Mouse (Mus musculus) CH12.LX (cell line): ENCODE measurements around the gene Sema3f. TPM values are rescaled to one million over a fixed set of nuclear protein-coding genes. Genes with fewer than 3 reads are reported as not detected.

Source experiments
- DNase-seq: peaks from one replicate; pipeline ENCODE4 v3.0.0-alpha.2; 2013; ENCODE audit errors: extremely low read depth
- H3K27ac ChIP-seq: 2 replicates; pipeline ENCODE4 v1.5.1; 2012; ENCODE audit warnings: low read depth, mild to moderate bottlenecking, control low read depth, moderate library complexity; ENCODE audit not compliant: insufficient read depth
- H3K27me3 ChIP-seq: replicated peaks from 2 replicates; pipeline ENCODE3; 2012; ENCODE audit warnings: inconsistent platforms
- H3K36me3 ChIP-seq, 2 experiments: replicated peaks in 1 of 2; 2 replicates each; pipeline versions ENCODE3 to v1.6.1; 2012; ENCODE audit warnings: inconsistent platforms in 1 of 2, low read length in 1 of 2, mild to moderate bottlenecking in 1 of 2, mixed read lengths in 1 of 2, moderate library complexity in 1 of 2; ENCODE audit not compliant: control insufficient read depth in 1 of 2, insufficient read depth in 1 of 2
- H3K4me1 ChIP-seq, 2 experiments: 2 replicates each; pipeline ENCODE4 v1.6.1; 2012; ENCODE audit warnings: inconsistent platforms in 1 of 2, moderate library complexity in 1 of 2; ENCODE audit not compliant: insufficient read depth in 2 of 2, control insufficient read depth in 1 of 2
- H3K4me2 ChIP-seq: 2 replicates; pipeline ENCODE4 v1.6.1; 2012; ENCODE audit warnings: low read depth, mild to moderate bottlenecking, control low read depth; ENCODE audit not compliant: poor library complexity, insufficient read depth, severe bottlenecking
- H3K4me3 ChIP-seq, 3 experiments: fragments of 150-350 bp in 1 of 3; sonication (generic) in 1 of 3; replicated peaks in 1 of 3; 2 replicates each; pipeline versions ENCODE3 to v1.5.1; 2011 to 2012; ENCODE audit warnings: low read depth in 2 of 3, low read length in 2 of 3, mild to moderate bottlenecking in 2 of 3, moderate library complexity in 2 of 3, control low read depth in 1 of 3, improper control_type of control experiment in 1 of 3, inconsistent platforms in 1 of 3, mixed read lengths in 1 of 3; ENCODE audit not compliant: poor library complexity in 1 of 3
- H3K79me2 ChIP-seq: replicated peaks from 2 replicates; pipeline ENCODE4 v1.6.1; 2012; ENCODE audit warnings: mild to moderate bottlenecking, moderate library complexity; ENCODE audit not compliant: control insufficient read depth, poor library complexity, insufficient read depth, severe bottlenecking; ENCODE audit errors: extremely low read depth
- H3K9ac ChIP-seq: 2 replicates; pipeline ENCODE4 v1.6.1; 2012; ENCODE audit warnings: low read depth, mild to moderate bottlenecking, control low read depth, moderate library complexity; ENCODE audit not compliant: insufficient read depth
- H3K9me3 ChIP-seq: replicated peaks from 2 replicates; pipeline ENCODE3; 2012; ENCODE audit warnings: low read length, inconsistent platforms, mixed read lengths
- BHLHE40 ChIP-seq: IDR thresholded peaks from 2 replicates; pipeline ENCODE4 v1.6.1; 2011; ENCODE audit warnings: mild to moderate bottlenecking, low read depth, low read length, improper control_type of control experiment
- CHD1 ChIP-seq: IDR thresholded peaks from 2 replicates; pipeline ENCODE4 v1.6.1; 2012; ENCODE audit warnings: low read depth, low read length, improper control_type of control experiment, inconsistent platforms
- CHD2 ChIP-seq: IDR thresholded peaks from 2 replicates; pipeline ENCODE4 v1.6.1; 2011; ENCODE audit warnings: low read length, improper control_type of control experiment
- CTCF ChIP-seq, 2 experiments: IDR thresholded peaks in 1 of 2; conservative IDR thresholded peaks in 1 of 2; 2 replicates each; pipeline ENCODE4 v1.5.1; 2011 to 2012; ENCODE audit warnings: low read depth in 2 of 2, low read length in 2 of 2, improper control_type of control experiment in 1 of 2, inconsistent platforms in 1 of 2, mild to moderate bottlenecking in 1 of 2, moderate library complexity in 1 of 2
- ELF1 ChIP-seq: IDR thresholded peaks from 2 replicates; pipeline ENCODE4 v1.6.1; 2014; ENCODE audit warnings: low read depth, mild to moderate bottlenecking, inconsistent platforms, low read length, improper control_type of control experiment
- ETS1 ChIP-seq: conservative IDR thresholded peaks from 2 replicates; pipeline ENCODE4 v1.6.1; 2012; ENCODE audit warnings: low read depth, mild to moderate bottlenecking, inconsistent platforms, low read length, improper control_type of control experiment, moderate library complexity
- HCFC1 ChIP-seq: IDR thresholded peaks from 2 replicates; pipeline ENCODE4 v1.6.1; 2012; ENCODE audit warnings: low read depth, mild to moderate bottlenecking, inconsistent platforms, low read length, improper control_type of control experiment
- IRF4 ChIP-seq: IDR thresholded peaks from 2 replicates; pipeline ENCODE4 v1.6.1; 2014; ENCODE audit warnings: low read depth, mild to moderate bottlenecking, inconsistent platforms, low read length, improper control_type of control experiment
- JUND ChIP-seq: conservative IDR thresholded peaks from 2 replicates; pipeline ENCODE4 v1.6.1; 2011; ENCODE audit warnings: low read depth, low read length, improper control_type of control experiment
- MAFK ChIP-seq: IDR thresholded peaks from 2 replicates; pipeline ENCODE4 v1.6.1; 2011; ENCODE audit warnings: low read length, improper control_type of control experiment; ENCODE audit not compliant: insufficient replicate concordance
- MAZ ChIP-seq: IDR thresholded peaks from 2 replicates; pipeline ENCODE4 v1.6.1; 2012; ENCODE audit warnings: low read depth, mild to moderate bottlenecking, inconsistent platforms, low read length, improper control_type of control experiment, moderate library complexity
- MEF2A ChIP-seq: IDR thresholded peaks from 2 replicates; pipeline ENCODE4 v1.6.1; 2014; ENCODE audit warnings: low read depth, mild to moderate bottlenecking, inconsistent platforms, low read length, improper control_type of control experiment, borderline replicate concordance
- MXI1 ChIP-seq: IDR thresholded peaks from 2 replicates; pipeline ENCODE4 v1.6.1; 2011; ENCODE audit warnings: mild to moderate bottlenecking, low read depth, low read length, improper control_type of control experiment
- NELFE ChIP-seq: IDR thresholded peaks from 2 replicates; pipeline ENCODE4 v1.6.1; 2011; ENCODE audit warnings: low read depth, low read length, improper control_type of control experiment
- NRF1 ChIP-seq: IDR thresholded peaks from 2 replicates; pipeline ENCODE4 v1.6.1; 2014; ENCODE audit warnings: low read depth, mild to moderate bottlenecking, inconsistent platforms, low read length, improper control_type of control experiment, moderate library complexity
- PAX5 ChIP-seq: IDR thresholded peaks from 2 replicates; pipeline ENCODE4 v1.6.1; 2012; ENCODE audit warnings: low read length, inconsistent platforms, mixed read lengths
- POLR2A ChIP-seq: IDR thresholded peaks from 2 replicates; pipeline ENCODE4 v1.6.1; 2011; ENCODE audit warnings: low read depth, mild to moderate bottlenecking, improper control_type of control experiment, low read length
- POLR2AphosphoS2 ChIP-seq: IDR thresholded peaks from 2 replicates; pipeline ENCODE4 v1.6.1; 2011; ENCODE audit warnings: low read depth, low read length, improper control_type of control experiment
- SIN3A ChIP-seq: IDR thresholded peaks from 2 replicates; pipeline ENCODE4 v1.6.1; 2012; ENCODE audit warnings: low read length, improper control_type of control experiment, inconsistent platforms
- TBP ChIP-seq: conservative IDR thresholded peaks from 2 replicates; pipeline ENCODE4 v1.6.1; 2011; ENCODE audit warnings: low read depth, low read length, improper control_type of control experiment
- TCF12 ChIP-seq: IDR thresholded peaks from 2 replicates; pipeline ENCODE4 v1.6.1; 2014; ENCODE audit warnings: low read depth, mild to moderate bottlenecking, inconsistent platforms, low read length, improper control_type of control experiment
- UBTF ChIP-seq: IDR thresholded peaks from 2 replicates; pipeline ENCODE4 v1.6.1; 2012; ENCODE audit warnings: low read depth, mild to moderate bottlenecking, inconsistent platforms, low read length, improper control_type of control experiment, moderate library complexity
- ZC3H11A ChIP-seq: IDR thresholded peaks from 2 replicates; pipeline ENCODE4 v1.6.1; 2012; ENCODE audit warnings: low read depth, mild to moderate bottlenecking, inconsistent platforms, low read length, improper control_type of control experiment
- ZMIZ1 ChIP-seq: IDR thresholded peaks from 2 replicates; pipeline ENCODE4 v1.6.1; 2012; ENCODE audit warnings: low read depth, mild to moderate bottlenecking, inconsistent platforms, low read length, improper control_type of control experiment
- ZNF384 ChIP-seq: IDR thresholded peaks from 2 replicates; pipeline ENCODE4 v1.6.1; 2012; ENCODE audit warnings: low read depth, low read length, improper control_type of control experiment, inconsistent platforms
- dilution Hi-C: fragments of 300-500 bp; cut with MboI; formaldehyde crosslinking; loops from 2 replicates; pipeline ENCODE4 v1.14.3; 2020; ENCODE audit warnings: low sequenced_read_pairs; ENCODE audit not compliant: extremely low pct_unique_long_range_greater_than_20kb, extremely low pct_ligation_motif_present
- in situ Hi-C: fragments of 300-500 bp; cut with MboI; formaldehyde crosslinking; loops from 3 replicates; pipeline ENCODE4 v1.14.3; 2019; ENCODE audit warnings: low sequenced_read_pairs, low pct_ligation_motif_present, low pct_unique_long_range_greater_than_20kb, mixed read lengths
- polyA plus RNA-seq: library from polyadenylated mRNA; unstranded; fragments of >175 nt; gene quantifications from 2 replicates; pipeline ENCODE4 v1.2.1, GENCODE M21; 2012; ENCODE audit warnings: low read depth; ENCODE audit not compliant: insufficient read length
- total RNA-seq, 2 experiments: library from RNA; depleted of rRNA; stranded (reverse); fragments of 300-350 nt in 1 of 2; fragments of >200 nt in 1 of 2; gene quantifications; 2 replicates each; pipeline ENCODE4 v1.2.3; 2012 to 2014

Sema3f gene
- total and polyA plus RNA-seq, 3 experiments = 0.24 to 1.1 (median 0.36) TPM

- TF ChIP-seq SIN3A = peak; percentile 7; the same call in 1 of the 2 replicates
- TF ChIP-seq BHLHE40 = no peak
- TF ChIP-seq ZMIZ1 = peak; percentile 38
- peak; percentile 55; the same call in 1 of the 2 replicates for TF ChIP-seq TBP
- no peak for TF ChIP-seq ZC3H11A
- TF ChIP-seq CTCF (conservative IDR thresholded peaks at IDR 0.05 in 1 of 2, IDR thresholded peaks at IDR 0.05 in 1 of 2; ENCODE audit: low read depth in 2 of 2, low read length in 2 of 2) = no peak
- peak; percentile 68 for TF ChIP-seq HCFC1
- TF ChIP-seq MXI1 = peak; percentile 62
- TF ChIP-seq NRF1 = peak; percentile 41
- peak; percentile 22; the same call in 1 of the 2 replicates for TF ChIP-seq IRF4
- TF ChIP-seq POLR2AphosphoS2 = no peak
- TF ChIP-seq TCF12 = peak; percentile 83
- TF ChIP-seq NELFE = peak; percentile 68
- TF ChIP-seq JUND = no peak
- TF ChIP-seq POLR2A = peak; percentile 85
- peak; percentile 92 for TF ChIP-seq ELF1
- in situ Hi-C loops = no loop called here
- Histone ChIP-seq H3K4me1 (peaks cover 17 to 50% of the 10 kb centered on the region in 2 experiments), H3K9me3 (no peaks in the 10 kb centered on the region), H3K36me3 (peaks cover 6 to 30% of the 10 kb centered on the region in 2 experiments), H3K9ac (peak overlapping the region; percentile 96), H3K4me2 (peak overlapping the region; percentile 76), H3K4me3 (peak overlapping the region; percentile 88 to 97 (median 94)), H3K27me3 (no peaks in the 10 kb centered on the region), H3K27ac (peak overlapping the region; percentile 70; the same call in 1 of the 2 replicates), H3K79me2 (peaks cover 62% of the 10 kb centered on the region)
- DNase-seq = peak; percentile 82
- dilution Hi-C loops = no loop called here
These were observed 77.1 kb downstream of the Sema3f start for GRCm38 (mm10) chr9:107633091-107633660.

GRCm38 (mm10) chr9:107632478-107632877, 77.8 kb downstream of the Sema3f start:
- H3K79me2 ChIP-seq = peaks cover 67% of the 10 kb centered on the region
- peaks cover 12 to 37% of the 10 kb centered on the region in 2 experiments for H3K36me3 ChIP-seq
- no peaks in the 10 kb centered on the region for H3K9me3 ChIP-seq
- TF ChIP-seq MAZ (no peak), ELF1 (no peak), ZNF384 (no peak), CHD2 (no peak), MEF2A (no peak), MAFK (no peak), CHD1 (no peak), PAX5 (no peak), UBTF (no peak), ETS1 (no peak)
- peak overlapping the region; percentile 76 for H3K4me2 ChIP-seq
- no peak for DNase-seq
- H3K4me1 ChIP-seq = peaks cover 23 to 57% of the 10 kb centered on the region in 2 experiments
- dilution Hi-C loops = no loop called here
- H3K9ac ChIP-seq = peak overlapping the region; percentile 96
- H3K27ac ChIP-seq = peak overlapping the region; percentile 69; the same call in 1 of the 2 replicates
- in situ Hi-C loops = no loop called here
- H3K27me3 ChIP-seq = no peaks in the 10 kb centered on the region
- H3K4me3 ChIP-seq = peak overlapping the region; percentile 88 to 97 (median 94)
